Mouse (Mus musculus) cerebellum, adult 2 months (tissue): ENCODE measurements around the gene Tmem260.

Source experiments
- CTCF ChIP-seq: fragments of 200-500 bp; IDR thresholded peaks from 2 replicates; pipeline ENCODE4 v1.5.1; 2011; ENCODE audit warnings: low read depth, mild to moderate bottlenecking, control low read depth, low read length, moderate library complexity, borderline replicate concordance; ENCODE audit not compliant: insufficient read depth
- POLR2A ChIP-seq: fragments of 200-500 bp; IDR thresholded peaks from 2 replicates; pipeline ENCODE4 v1.6.1; 2011; ENCODE audit warnings: low read length, control low read depth, borderline replicate concordance; ENCODE audit not compliant: insufficient read depth

DNA sequence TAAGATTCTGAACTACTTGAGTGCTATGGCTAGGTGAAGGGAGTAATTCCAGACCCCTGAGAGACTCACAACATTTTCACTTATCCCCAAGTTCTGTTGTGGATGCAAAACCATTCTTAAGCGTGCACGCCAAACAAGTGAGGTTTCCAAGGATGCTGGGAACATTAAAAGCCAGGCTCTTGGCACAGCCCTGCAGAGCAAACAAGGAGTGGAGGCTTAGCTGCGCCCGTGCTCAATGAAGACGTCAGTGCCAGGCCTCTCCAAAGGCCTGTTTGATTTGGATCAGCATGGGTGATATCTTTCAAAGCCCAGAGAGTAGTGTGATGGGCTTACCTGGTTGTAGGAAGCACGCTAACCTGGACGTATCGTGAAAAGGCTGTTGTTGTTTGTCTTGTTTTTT is 69.6 kb downstream of the Tmem260 start:
- TF ChIP-seq CTCF, result no peak
- TF ChIP-seq POLR2A, result no peak
